In genomic region chr3:116304800-116305753, GRCm38 (mm10) we compare ENCODE assay signal across 9 mouse cellular contexts. TPM values are rescaled to one million over a fixed set of nuclear protein-coding genes. Genes with fewer than 3 reads are reported as not detected.
DNase-seq lines count a peak whose midpoint lies in the region; ATAC-seq and TF ChIP-seq lines count a peak whose summit lies in the region.
"Had no signal": no experiment of that assay in that cellular context is flagged by ENCODE, and none has a peak within 500 bp of the region (broad histone marks: within the 10 kb centered on the region; RNA-seq: fewer than 3 reads in every experiment).

No protein-coding gene starts in this region.

- H3K36me3 ChIP-seq in hindbrain, embryonic 16.5 days (ENCODE audit: control insufficient read depth, insufficient read depth, low read length) = no peaks in the 10 kb centered on the region
- H3K36me3 ChIP-seq in hindbrain, embryonic 12.5 days = 0 out of 2 replicates have a peak, but pooled peaks cover 10% of the 10 kb centered on the region
- 0 out of 2 replicates have a peak, but pooled peaks cover 4% of the 10 kb centered on the region for H3K36me3 ChIP-seq in midbrain, embryonic 14.5 days (ENCODE audit: control insufficient read depth, insufficient read depth, low read length)
- H3K36me3 ChIP-seq in midbrain, embryonic 10.5 days = peaks cover 58% of the 10 kb centered on the region
- no peaks in the 10 kb centered on the region for H3K36me3 ChIP-seq in stomach, postnatal 0 days (ENCODE audit: control insufficient read depth, insufficient read depth, low read length)

- ATAC-seq in hindbrain, embryonic 16.5 days = peak; percentile 58; the same call in 1 of the 2 replicates
- no peak for ATAC-seq in hindbrain, embryonic 12.5 days (ENCODE audit: low FRiP score)
- 0 out of 2 replicates have a peak, but pooled peaks have one; percentile 46 for ATAC-seq in midbrain, embryonic 14.5 days (ENCODE audit: low FRiP score, low TSS enrichment)
- no peak for ATAC-seq in stomach, postnatal 0 days (ENCODE audit: low FRiP score, low TSS enrichment)
- ATAC-seq: inflammation-experienced regulatory T-cells, adult 6 months had no signal

- H3K9ac ChIP-seq in hindbrain, embryonic 16.5 days (ENCODE audit: low read depth, low read length) = no peak overlapping the region
- no peak overlapping the region for H3K9ac ChIP-seq in hindbrain, embryonic 12.5 days
- no peak overlapping the region for H3K9ac ChIP-seq in midbrain, embryonic 14.5 days (replicated peaks; ENCODE audit: low read length)
- no peak overlapping the region for H3K9ac ChIP-seq in stomach, postnatal 0 days (ENCODE audit: low read length)

- peak; percentile 37 for DNase-seq in midbrain, embryonic 14.5 days
- DNase-seq in midbrain, embryonic 10.5 days (ENCODE audit: low spot score) = no peak
- DNase-seq in brain, adult 2 months (ENCODE audit: low read depth, low spot score) = peak; percentile 53
- no peak for DNase-seq in stomach, postnatal 0 days (ENCODE audit: low spot score)
- no peak for DNase-seq in T-cell, adult 2 months (ENCODE audit: low spot score)
- DNase-seq: gastrocnemius, adult 2 months had no signal

- H3K27ac ChIP-seq in hindbrain, embryonic 16.5 days (ENCODE audit: low read depth, low read length) = no peak overlapping the region
- H3K27ac ChIP-seq in hindbrain, embryonic 12.5 days = no peak overlapping the region
- no peak overlapping the region for H3K27ac ChIP-seq in midbrain, embryonic 14.5 days (replicated peaks; ENCODE audit: low read depth, low read length)
- no peak overlapping the region for H3K27ac ChIP-seq in midbrain, embryonic 10.5 days (replicated peaks)
- H3K27ac ChIP-seq in stomach, postnatal 0 days (replicated peaks) = no peak overlapping the region
- H3K27ac ChIP-seq: gastrocnemius, adult 2 months had no signal

- H3K9me3 ChIP-seq in hindbrain, embryonic 16.5 days (ENCODE audit: control insufficient read depth, low read length) = no peaks in the 10 kb centered on the region
- H3K9me3 ChIP-seq in hindbrain, embryonic 12.5 days (replicated peaks) = no peaks in the 10 kb centered on the region
- H3K9me3 ChIP-seq in midbrain, embryonic 14.5 days (ENCODE audit: control insufficient read depth, low read length) = no peaks in the 10 kb centered on the region
- no peaks in the 10 kb centered on the region for H3K9me3 ChIP-seq in midbrain, embryonic 10.5 days (replicated peaks)
- H3K9me3 ChIP-seq in stomach, postnatal 0 days (ENCODE audit: control insufficient read depth, low read length) = no peaks in the 10 kb centered on the region

- no peak overlapping the region for H3K4me2 ChIP-seq in hindbrain, embryonic 16.5 days (ENCODE audit: low read length)
- H3K4me2 ChIP-seq in hindbrain, embryonic 12.5 days (replicated peaks) = no peak overlapping the region
- H3K4me2 ChIP-seq in midbrain, embryonic 14.5 days (ENCODE audit: low read length) = no peak overlapping the region
- H3K4me2 ChIP-seq in stomach, postnatal 0 days (replicated peaks; ENCODE audit: low read depth) = no peak overlapping the region

- H3K27me3 ChIP-seq in hindbrain, embryonic 16.5 days (replicated peaks; ENCODE audit: control insufficient read depth, insufficient read depth, low read length) = no peaks in the 10 kb centered on the region
- H3K27me3 ChIP-seq in hindbrain, embryonic 12.5 days = no peaks in the 10 kb centered on the region
- H3K27me3 ChIP-seq in midbrain, embryonic 14.5 days (ENCODE audit: control insufficient read depth, insufficient read depth, low read length) = no peaks in the 10 kb centered on the region
- no peaks in the 10 kb centered on the region for H3K27me3 ChIP-seq in midbrain, embryonic 10.5 days (ENCODE audit: low read depth, poor library complexity, severe bottlenecking)
- H3K27me3 ChIP-seq in stomach, postnatal 0 days (ENCODE audit: control insufficient read depth, insufficient read depth, low read length) = no peaks in the 10 kb centered on the region

- no peak for TF ChIP-seq EP300 in stomach, postnatal 0 days (optimal IDR thresholded peaks at IDR 0.05)

- H3K4me3 ChIP-seq in hindbrain, embryonic 16.5 days (ENCODE audit: low read length) = no peak overlapping the region
- H3K4me3 ChIP-seq in hindbrain, embryonic 12.5 days = no peak overlapping the region
- no peak overlapping the region for H3K4me3 ChIP-seq in midbrain, embryonic 14.5 days (replicated peaks; ENCODE audit: low read depth, low read length)
- no peak overlapping the region for H3K4me3 ChIP-seq in midbrain, embryonic 10.5 days
- no peak overlapping the region for H3K4me3 ChIP-seq in stomach, postnatal 0 days (ENCODE audit: low read depth, low read length)
- H3K4me3 ChIP-seq: gastrocnemius, adult 2 months had no signal

- H3K4me1 ChIP-seq in hindbrain, embryonic 16.5 days (ENCODE audit: control insufficient read depth, insufficient read depth, low read depth, low read length) = no peaks in the 10 kb centered on the region
- no peaks in the 10 kb centered on the region for H3K4me1 ChIP-seq in hindbrain, embryonic 12.5 days
- no peaks in the 10 kb centered on the region for H3K4me1 ChIP-seq in midbrain, embryonic 14.5 days (ENCODE audit: control insufficient read depth, insufficient read depth, low read length)
- H3K4me1 ChIP-seq in midbrain, embryonic 10.5 days = no peaks in the 10 kb centered on the region
- no peaks in the 10 kb centered on the region for H3K4me1 ChIP-seq in stomach, postnatal 0 days (replicated peaks; ENCODE audit: control insufficient read depth, insufficient read depth)

- 72% methylated on average over 18 of the region's 18 CpGs for WGBS in hindbrain, embryonic 16.5 days
- WGBS in hindbrain, embryonic 12.5 days = 82% methylated on average over 18 of the region's 18 CpGs
- 69% methylated on average over 18 of the region's 18 CpGs for WGBS in midbrain, embryonic 14.5 days
- WGBS in midbrain, embryonic 10.5 days = 85% methylated on average over 18 of the region's 18 CpGs
- WGBS in stomach, postnatal 0 days = 68% methylated on average over 18 of the region's 18 CpGs

- TF ChIP-seq CTCF in stomach, postnatal 0 days (IDR thresholded peaks at IDR 0.05; ENCODE audit: low read depth) = peak; percentile 38; the same call in 1 of the 2 replicates

RNA-seq across cellular contexts. Expression of gene Gpr88, which starts 51.8 kb away (rescaled TPM):
- polyA plus RNA-seq in hindbrain, embryonic 16.5 days (2015; fragmentation: Nextera tagmentation; extraction: Ambion mirVana) = 4.7 and 6.9 TPM in 2 replicates
- polyA plus RNA-seq in hindbrain, embryonic 12.5 days (2016; fragmentation: Nextera tagmentation; extraction: Ambion mirVana) = 1.7 and 2.0 TPM in 2 replicates
- 1.8 and 2.8 TPM in 2 replicates for polyA plus RNA-seq in midbrain, embryonic 14.5 days (2014; fragmentation: Nextera tagmentation; extraction: Ambion mirVana)
- polyA plus RNA-seq in midbrain, embryonic 10.5 days (2016; fragmentation: Nextera tagmentation; extraction: Ambion mirVana) = not detected in 2 replicates
- 1.1 and 1.4 TPM in 2 replicates for polyA plus RNA-seq in stomach, postnatal 0 days (2015; fragmentation: Nextera tagmentation; extraction: Ambion mirVana)
- polyA plus RNA-seq: inflammation-experienced regulatory T-cells, adult 6 months had no signal

Comparison
In these comparisons a context has a peak if more than half of its experiments do, and no peak if none do; other contexts are left out.
1. ATAC-seq: peak in hindbrain, embryonic 16.5 days (single experiment) and midbrain, embryonic 14.5 days (single experiment); none in hindbrain, embryonic 12.5 days (single experiment) and stomach, postnatal 0 days (single experiment).
2. DNase-seq: peak in midbrain, embryonic 14.5 days (single experiment) and brain, adult 2 months (single experiment); none in midbrain, embryonic 10.5 days (single experiment), stomach, postnatal 0 days (single experiment) and T-cell, adult 2 months (single experiment).